Mouse (Mus musculus): ENCODE data around the gene Psmb3.
A peak's percentile ranks its signal among the peaks of the same experiment; 100 is the strongest.
"Not testable (repeated sequence)": the region's sequence is repeated elsewhere in the genome, so short reads cannot be mapped to it uniquely, and the experiment has no call there.

Gene Psmb3

GRCm38 (mm10) chr11:97717369-97718280 is 14.4 kb downstream of the Psmb3 start:
- DNase-seq (ENCODE audit: low spot score in 2 of 2) = no peak

GRCm38 (mm10) chr11:97718281-97718860 is 15.2 kb downstream of the Psmb3 start:
- DNase-seq (ENCODE audit: low spot score in 2 of 2) = no peak

GRCm38 (mm10) chr11:97719041-97719440 is 15.8 kb downstream of the Psmb3 start:
- DNase-seq (ENCODE audit: low spot score in 2 of 2) = no peak

GRCm38 (mm10) chr11:97721338-97721737 is 18.1 kb downstream of the Psmb3 start:
- DNase-seq (ENCODE audit: low spot score in 2 of 2) = no peak

- no peak for DNase-seq (ENCODE audit: low spot score in 2 of 2)
Measured at GRCm38 (mm10) chr11:97723709-97724108, 20.5 kb downstream of the Psmb3 start.

- no peak for DNase-seq (ENCODE audit: low spot score in 2 of 2)
Measured at GRCm38 (mm10) chr11:97728311-97728710, 25.1 kb downstream of the Psmb3 start.

GRCm38 (mm10) chr11:97728730-97729129 is 25.5 kb downstream of the Psmb3 start:
- DNase-seq (ENCODE audit: low spot score in 2 of 2) = no peak

GRCm38 (mm10) chr11:97733689-97734088 is 30.5 kb downstream of the Psmb3 start:
- DNase-seq (ENCODE audit: low spot score in 2 of 2) = no peak

GRCm38 (mm10) chr11:97734810-97735209 is 31.6 kb downstream of the Psmb3 start:
- DNase-seq (ENCODE audit: low spot score in 2 of 2) = not testable (repeated sequence)

- no peak for DNase-seq (ENCODE audit: low spot score in 2 of 2)
Measured at GRCm38 (mm10) chr11:97736645-97737044, 33.4 kb downstream of the Psmb3 start.

- no peak for DNase-seq (ENCODE audit: low spot score in 2 of 2)
Measured at GRCm38 (mm10) chr11:97737600-97737999, 34.4 kb downstream of the Psmb3 start.

GRCm38 (mm10) chr11:97738703-97739102 is 35.5 kb downstream of the Psmb3 start:
- no peak for DNase-seq (ENCODE audit: low spot score in 2 of 2)

- no peak for DNase-seq (ENCODE audit: low spot score in 2 of 2)
Measured at GRCm38 (mm10) chr11:97739155-97739554, 36.0 kb downstream of the Psmb3 start.

GRCm38 (mm10) chr11:97740190-97740589 is 37.0 kb downstream of the Psmb3 start:
- DNase-seq (ENCODE audit: low spot score in 2 of 2) = no peak

GRCm38 (mm10) chr11:97742157-97742556 is 39.0 kb downstream of the Psmb3 start:
- no peak for DNase-seq (ENCODE audit: low spot score in 2 of 2)

- no peak for DNase-seq (ENCODE audit: low spot score in 2 of 2)
Measured at GRCm38 (mm10) chr11:97742591-97742990, 39.4 kb downstream of the Psmb3 start.

GRCm38 (mm10) chr11:97743423-97743822 is 40.2 kb downstream of the Psmb3 start:
- no peak for DNase-seq (ENCODE audit: low spot score in 2 of 2)

- DNase-seq (ENCODE audit: low spot score in 2 of 2) = peak in 1 of 2 experiments; percentile 34
Measured at GRCm38 (mm10) chr11:97744063-97744717, 41.0 kb downstream of the Psmb3 start, which contains the start of gene Pip4k2b. Gene Pip4k2b (minus strand): TSS chr11:97744704.

- peak; percentile 95 to 98 for DNase-seq (ENCODE audit: low spot score in 2 of 2)
Measured at GRCm38 (mm10) chr11:97744718-97745330, 41.6 kb downstream of the Psmb3 start.

- DNase-seq (ENCODE audit: low spot score in 2 of 2) = no peak
Measured at GRCm38 (mm10) chr11:97745331-97745721, 42.1 kb downstream of the Psmb3 start.

GRCm38 (mm10) chr11:97747773-97748172 is 44.6 kb downstream of the Psmb3 start:
- DNase-seq (ENCODE audit: low spot score in 2 of 2) = no peak

GRCm38 (mm10) chr11:97748496-97748895 is 45.3 kb downstream of the Psmb3 start:
- no peak for DNase-seq (ENCODE audit: low spot score in 2 of 2)
